Mouse (Mus musculus): ENCODE results near the gene Adora1.
"Not testable (repeated sequence)": the region's sequence is repeated elsewhere in the genome, so short reads cannot be mapped to it uniquely, and the experiment has no call there.

The Adora1 gene

DNA sequence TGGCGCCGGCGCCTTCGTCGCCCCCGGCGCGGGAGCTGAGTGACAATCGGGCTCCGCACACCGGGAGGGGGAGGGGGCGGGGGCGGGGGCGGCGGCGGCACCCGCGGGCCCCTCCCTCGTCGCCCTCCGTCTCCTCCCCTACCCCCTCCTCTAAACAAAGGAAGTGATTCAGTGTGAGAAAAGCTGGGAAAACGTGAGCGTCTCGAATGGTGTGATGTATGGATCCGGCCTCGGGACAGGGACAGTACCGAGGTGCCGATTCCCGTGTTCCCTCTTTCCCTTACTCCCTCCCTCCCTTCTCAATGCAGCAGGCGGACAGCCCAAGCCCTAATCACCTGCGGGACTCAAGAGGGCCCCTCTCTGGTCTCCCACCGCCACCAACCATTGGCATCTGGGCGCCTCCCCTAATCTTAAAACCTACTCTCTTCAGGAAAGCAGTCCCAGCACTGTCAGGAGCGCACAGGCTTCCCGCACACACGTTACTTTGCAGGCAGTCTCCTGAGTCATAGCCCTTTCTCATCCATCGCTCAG is at the start of gene Adora1:
TSS of gene Adora1 (minus strand) at position 41 of the 531 bp plus-strand sequence.
- no peak for DNase-seq

- DNase-seq, result no peak
Observed at GRCm38 (mm10) chr1:134283108-134283507, 47.9 kb upstream of the Adora1 start.

GRCm38 (mm10) chr1:134282342-134282741 is 47.1 kb upstream of the Adora1 start:
- no peak for DNase-seq

GRCm38 (mm10) chr1:134281563-134281962 is 46.3 kb upstream of the Adora1 start:
- no peak for DNase-seq

GRCm38 (mm10) chr1:134280174-134280573 is 44.9 kb upstream of the Adora1 start:
- no peak for DNase-seq

DNA sequence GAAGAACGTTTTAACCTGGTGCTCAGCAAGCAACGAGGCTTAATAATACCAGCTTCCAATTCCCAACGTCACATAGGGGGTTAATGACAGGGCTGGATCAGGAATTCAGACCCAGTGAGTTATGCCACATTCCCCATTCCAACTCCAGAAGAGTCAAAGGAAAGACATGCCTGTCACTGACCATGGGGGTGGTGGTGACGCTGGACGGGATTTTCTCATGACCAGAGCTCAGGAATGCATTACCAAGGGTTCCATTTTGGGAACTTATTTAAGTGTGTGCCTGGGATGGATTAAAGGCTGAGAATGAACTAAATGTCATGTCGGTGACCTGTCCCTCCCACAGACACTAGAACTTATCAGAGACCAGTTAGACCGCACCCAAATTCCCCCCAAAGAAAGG is 41.6 kb upstream of the Adora1 start:
- DNase-seq, result no peak

DNA sequence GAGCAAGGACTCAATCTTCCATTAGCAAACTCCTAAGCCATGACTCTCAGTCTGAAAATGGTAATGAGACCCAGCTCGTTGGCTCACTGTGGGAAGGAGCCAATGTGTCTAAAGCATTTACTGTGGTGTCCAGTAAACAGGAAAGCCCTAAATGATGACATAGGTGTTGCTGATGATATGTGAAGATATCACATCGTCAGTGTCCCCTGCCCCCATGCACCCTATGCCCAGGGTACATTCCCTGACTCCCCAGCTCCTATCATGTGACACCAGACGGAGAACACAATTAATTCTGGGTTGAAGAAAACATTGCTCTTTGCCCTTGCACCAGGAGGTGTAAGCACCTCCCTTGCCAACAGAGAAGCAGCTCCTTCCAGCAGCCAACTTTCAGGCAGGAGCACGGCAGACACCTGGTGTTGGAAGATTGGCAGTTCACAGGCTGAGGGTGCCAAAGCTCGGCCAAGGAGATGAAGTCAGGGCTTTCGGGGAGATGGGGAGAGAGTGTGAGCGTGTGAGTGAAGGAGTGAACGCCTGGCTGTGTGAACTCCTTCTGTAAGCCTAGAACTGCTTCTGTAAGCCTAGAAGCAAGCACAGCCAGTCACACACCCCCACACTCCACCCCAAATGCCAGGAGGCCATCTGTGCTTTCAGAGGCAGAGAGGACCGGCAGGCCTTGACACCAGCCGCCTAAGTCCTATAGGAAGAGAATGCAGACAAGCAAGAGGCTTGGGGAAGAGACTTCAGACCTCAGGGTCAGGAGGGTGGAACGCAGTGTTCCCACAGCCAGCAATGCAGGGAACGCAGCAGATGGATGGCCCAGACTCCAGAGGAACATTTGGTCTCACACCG is 40.6 kb upstream of the Adora1 start:
- peak; percentile 71 for DNase-seq

- DNase-seq, result no peak
Observed at GRCm38 (mm10) chr1:134274483-134274920, 39.3 kb upstream of the Adora1 start.

- DNase-seq, result no peak
Observed at GRCm38 (mm10) chr1:134273493-134274395, 38.5 kb upstream of the Adora1 start.

- no peak for DNase-seq
Observed at GRCm38 (mm10) chr1:134272754-134273250, 37.6 kb upstream of the Adora1 start.

- DNase-seq, result no peak
Observed at GRCm38 (mm10) chr1:134270026-134270425, 34.8 kb upstream of the Adora1 start.

DNA sequence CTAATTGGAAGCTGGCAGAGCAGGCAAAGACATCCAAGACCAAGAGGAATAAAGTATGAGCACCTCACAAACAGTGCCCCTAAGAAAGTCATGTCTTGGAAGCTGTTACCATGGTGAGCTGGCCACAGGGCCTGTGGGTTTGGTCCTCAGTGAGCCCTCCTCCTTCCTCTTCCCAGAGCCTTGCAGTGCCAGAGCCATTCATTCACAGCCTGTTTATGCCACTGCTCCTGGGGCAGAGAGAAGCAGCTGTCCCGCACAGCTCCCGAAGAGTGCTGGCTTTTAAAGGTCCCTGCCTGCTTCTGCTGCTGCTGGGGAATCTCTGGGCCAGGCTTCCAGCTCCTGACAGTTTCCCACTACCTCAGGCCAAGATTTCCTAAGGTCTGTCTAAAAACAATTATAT is 30.6 kb upstream of the Adora1 start:
- no peak for DNase-seq

GRCm38 (mm10) chr1:134264341-134264740 is 29.1 kb upstream of the Adora1 start:
- no peak for DNase-seq

- DNase-seq, result not testable (repeated sequence)
Observed at GRCm38 (mm10) chr1:134249681-134250080, 14.4 kb upstream of the Adora1 start.

DNA sequence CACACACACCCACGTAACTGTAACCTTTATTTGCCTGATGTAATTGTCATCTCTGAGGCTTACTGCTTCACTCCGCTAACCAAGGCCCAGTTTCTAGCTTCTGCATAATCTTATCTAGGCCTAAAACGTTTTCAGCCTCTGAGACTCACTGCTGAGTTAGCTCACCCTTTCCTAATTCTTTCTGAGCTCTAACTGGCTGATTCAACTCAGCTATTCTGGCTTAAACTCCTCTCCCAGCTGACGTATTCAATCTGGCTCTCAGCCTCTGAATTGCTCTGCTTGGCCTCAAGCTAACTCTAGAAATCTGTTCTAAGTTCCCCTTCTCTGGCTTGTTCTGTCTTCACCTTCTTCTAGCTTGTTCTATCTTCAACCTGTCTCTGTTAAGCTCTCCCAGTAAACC is 11.4 kb upstream of the Adora1 start:
- DNase-seq, result no peak

DNA sequence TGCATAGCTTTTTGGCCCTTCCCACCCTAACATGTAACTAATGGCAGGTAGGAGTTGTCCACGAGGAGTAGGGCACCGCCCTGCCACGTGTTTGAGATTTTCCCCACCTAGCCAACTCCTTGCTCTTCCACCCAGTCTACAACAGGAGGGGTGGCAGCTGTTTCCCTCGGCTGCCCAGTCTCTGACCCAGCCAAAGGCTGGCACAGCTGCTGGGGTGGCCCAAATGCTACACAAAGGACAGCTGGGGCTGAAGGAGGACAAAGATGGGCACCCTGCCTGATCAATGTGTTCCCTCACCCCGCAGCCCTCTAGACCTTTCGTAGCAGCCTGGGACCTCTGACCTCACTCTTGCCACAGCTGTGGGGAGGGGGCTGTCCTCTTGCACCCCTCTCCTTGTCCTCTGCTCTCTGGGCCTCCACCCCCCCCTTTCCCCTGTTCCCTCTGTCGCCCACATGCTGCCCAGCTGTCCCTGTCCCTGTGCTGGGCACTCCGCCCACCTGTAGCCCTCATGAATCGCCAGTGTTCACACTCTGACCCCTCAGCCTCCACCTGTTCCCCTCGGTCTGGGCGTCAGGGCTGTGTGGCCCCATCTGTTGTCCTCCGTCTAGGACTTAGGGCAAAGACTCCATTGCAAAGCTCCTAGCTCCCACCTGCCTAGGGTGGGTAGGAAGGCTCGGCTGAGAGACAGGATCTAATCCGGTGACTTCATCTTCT is 9.9 kb upstream of the Adora1 start:
- DNase-seq, result no peak

- DNase-seq, result peak; percentile 85
Observed at GRCm38 (mm10) chr1:134243948-134244914, 9.0 kb upstream of the Adora1 start.

GRCm38 (mm10) chr1:134243505-134243904 is 8.3 kb upstream of the Adora1 start:
- peak; percentile 28 for DNase-seq

DNA sequence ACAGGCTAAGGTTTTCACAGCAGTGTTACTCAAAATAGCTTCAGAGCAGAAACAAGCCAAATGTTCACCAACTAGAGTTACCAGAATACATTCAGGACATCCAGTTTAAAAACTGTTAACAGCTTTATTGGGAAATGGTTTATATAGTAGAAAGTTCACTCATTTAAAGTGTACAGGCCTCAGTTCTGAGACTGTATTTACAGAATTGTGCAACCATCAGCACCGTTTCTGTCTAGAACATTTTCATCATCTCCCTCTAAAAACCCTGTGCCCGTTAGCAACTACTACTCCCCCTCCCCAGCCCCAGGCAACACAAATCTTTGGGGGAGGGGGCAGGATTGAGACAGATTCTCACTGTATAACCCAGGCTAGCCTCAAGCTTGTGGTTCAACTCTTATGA is 7.1 kb upstream of the Adora1 start:
- DNase-seq, result peak; percentile 1

DNA sequence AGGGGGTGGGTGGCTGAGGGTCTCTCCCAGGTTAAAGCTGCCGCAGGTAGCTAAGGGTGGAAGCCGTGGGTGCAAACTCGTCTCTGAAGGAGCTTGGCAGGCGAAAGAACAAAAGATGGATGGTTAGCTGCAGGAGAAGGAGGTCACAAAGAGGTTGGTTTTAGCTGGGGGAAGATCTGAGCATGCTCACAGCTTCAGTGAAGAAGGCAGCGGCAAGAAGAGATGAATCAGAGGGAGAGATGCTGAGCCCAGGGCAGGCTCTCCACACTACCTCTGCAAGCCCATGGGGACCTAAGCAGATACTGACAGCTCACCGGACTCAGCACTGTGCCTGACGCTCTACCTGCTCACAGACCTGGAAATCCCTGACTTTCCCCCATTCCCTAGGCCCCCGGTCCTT is 6.1 kb upstream of the Adora1 start:
- DNase-seq, result no peak

- DNase-seq, result no peak
Observed at GRCm38 (mm10) chr1:134240701-134241100, 5.5 kb upstream of the Adora1 start.
